Mouse (Mus musculus) testis, postnatal 10 days (tissue): Measurements from ENCODE around the gene ccdc198.
A peak's percentile ranks its signal among the peaks of the same experiment; 100 is the strongest.
"Not testable (repeated sequence)": the region's sequence is repeated elsewhere in the genome, so short reads cannot be mapped to it uniquely, and the experiment has no call there.

Source experiments
- DNase-seq: peaks from one replicate; pipeline ENCODE4 v3.0.0; 2021; ENCODE audit warnings: low spot score

The ccdc198 gene

GRCm38 (mm10) chr14:49245126-49245714 is at the start of gene ccdc198:
TSS of gene ccdc198 (minus strand) at chr14:49245474.
- DNase-seq, result no peak

DNA sequence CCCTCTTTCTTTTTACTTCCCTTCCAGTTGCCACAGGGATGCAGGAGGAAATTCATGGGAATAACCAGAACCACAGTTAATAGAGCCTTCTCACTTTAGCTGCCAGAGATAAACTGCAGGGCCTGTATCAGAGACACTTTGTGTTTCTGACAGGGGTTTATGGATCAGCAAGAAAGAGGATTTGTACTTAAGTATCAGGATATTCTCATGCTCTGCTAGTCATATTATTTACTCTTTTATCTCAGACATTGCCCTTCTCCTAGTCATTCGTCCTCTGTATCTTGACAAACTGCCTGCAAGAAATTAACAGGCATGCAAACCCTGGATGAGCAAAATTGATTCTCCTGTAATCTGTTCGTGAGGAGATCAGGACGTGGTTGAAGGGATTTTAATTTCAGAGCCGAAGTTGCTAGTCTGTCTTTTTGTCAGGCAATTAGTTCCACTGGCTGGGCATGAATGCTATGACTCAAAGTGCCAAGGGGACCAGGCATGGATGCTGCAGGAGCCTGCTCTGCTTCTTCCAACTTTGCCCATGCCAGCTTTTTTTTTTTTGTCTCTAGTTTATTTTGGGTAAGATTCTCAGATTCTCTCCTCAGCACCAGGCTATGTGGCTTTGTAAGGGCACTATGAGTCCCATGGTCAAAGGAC is 48.7 kb upstream of the ccdc198 start:
- no peak for DNase-seq

DNA sequence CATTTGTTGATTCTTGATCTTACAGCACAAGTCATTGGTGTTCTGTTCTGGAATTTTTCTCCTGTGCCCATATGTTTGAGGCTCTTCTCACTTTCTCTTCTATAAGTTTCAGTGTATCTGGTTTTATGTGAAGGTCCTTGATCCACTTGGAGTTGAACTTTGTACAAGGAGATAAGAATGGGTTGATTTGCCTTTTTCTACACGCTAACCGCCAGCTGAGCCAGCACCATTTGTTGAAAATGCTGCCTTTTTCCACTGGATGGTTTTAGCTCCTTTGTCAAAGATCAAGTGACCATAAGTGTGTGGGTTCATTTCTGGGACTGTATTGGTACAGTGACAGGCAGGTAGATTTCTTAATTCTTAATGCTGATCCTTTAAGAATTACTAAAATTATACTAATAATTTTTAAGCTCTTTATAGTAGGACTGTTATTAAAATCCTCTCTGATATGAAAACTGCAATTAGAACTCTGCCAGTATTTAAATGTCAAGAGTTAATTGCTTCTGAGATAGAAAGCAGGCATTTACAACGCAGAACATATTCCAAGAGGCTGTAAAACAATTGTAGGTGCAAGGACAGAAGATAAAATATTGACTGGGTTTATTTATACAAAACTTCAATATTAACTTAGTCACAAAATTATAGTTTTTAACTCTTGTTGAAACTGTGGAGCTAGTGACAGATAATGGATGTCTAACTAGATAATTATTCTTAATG is 44.9 kb upstream of the ccdc198 start:
- DNase-seq, result no peak

DNA sequence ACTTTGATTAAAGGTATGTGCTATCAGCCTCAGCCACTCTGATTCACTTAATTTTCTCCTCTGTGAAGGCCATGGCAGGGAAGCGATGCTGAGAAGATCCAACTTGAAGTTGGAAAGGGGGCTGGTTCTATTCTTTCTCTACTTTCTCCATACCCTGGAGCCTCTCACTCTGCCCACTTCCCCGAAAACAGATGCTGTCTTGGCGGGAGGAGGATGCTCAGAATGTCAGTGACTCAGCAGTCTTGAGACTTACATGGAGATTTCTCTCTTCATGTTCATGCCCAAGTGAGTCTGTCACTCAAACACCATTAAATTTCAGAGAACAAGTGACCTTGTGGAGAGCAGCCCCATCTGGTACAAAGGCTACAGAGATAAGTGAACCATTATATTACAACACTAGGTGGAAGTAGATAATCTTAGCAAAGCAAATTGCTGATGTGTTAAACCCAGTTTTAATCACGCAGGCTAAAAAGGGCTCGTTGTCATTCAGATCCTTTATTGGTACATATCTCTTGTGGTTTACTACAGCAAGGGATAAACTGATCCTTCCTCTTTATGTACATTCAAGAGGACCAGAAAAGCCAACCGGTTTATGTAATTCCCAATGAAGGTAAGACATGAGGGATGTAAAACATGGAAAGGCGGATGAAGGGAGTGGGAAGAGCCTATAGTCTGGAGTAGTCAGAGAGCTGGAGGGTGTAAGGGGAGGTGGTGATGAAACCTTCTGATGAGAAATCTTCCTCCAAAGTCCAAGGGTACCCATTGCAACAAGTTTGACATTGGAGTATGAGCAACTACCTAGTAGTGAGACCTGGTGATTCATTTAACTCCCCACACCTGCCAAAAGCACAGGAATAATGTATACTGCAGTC is 38.7 kb upstream of the ccdc198 start:
- DNase-seq, result no peak

DNA sequence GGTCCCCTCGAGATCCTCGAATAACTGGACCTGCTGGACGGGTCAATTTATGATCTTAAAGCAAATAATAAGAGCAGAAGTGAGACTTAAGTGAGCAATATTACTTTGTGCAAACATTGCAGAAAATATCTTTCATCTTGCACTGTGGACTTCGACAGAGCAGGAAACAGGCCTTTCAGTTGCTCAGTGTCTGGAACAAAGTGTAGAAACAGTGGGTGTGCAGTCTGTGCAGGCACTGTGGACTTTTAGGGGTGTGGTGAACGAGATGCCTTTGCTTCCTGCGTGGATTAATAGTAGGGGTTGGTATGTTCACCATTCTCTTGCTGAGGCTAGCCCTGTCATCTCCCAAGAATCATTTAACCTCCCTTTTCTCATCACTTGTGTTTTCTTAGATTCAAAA is 33.6 kb upstream of the ccdc198 start:
- no peak for DNase-seq

- DNase-seq, result not testable (repeated sequence)
Measured at GRCm38 (mm10) chr14:49278479-49278878, 33.2 kb upstream of the ccdc198 start.

DNA sequence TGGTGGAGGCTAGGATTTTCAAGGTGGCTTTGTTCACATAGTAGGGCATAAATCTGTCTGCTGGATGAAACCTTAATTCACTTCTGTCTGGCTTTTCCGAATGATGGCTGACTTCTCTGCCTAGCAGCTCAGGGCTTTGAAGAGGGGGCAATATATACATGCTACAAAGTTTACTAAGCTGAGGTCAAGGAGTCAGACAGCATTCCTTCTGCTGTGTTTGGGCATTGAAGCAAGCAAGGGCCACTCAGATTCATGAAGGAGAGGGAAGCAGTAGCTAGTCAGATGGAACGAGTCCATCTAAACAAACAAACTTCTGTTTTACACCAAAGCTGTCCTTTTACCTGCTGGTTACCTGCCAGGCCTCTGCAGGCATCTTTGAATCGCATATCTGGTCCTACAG is 32.4 kb upstream of the ccdc198 start:
- DNase-seq, result no peak

GRCm38 (mm10) chr14:49275376-49275775 is 30.1 kb upstream of the ccdc198 start:
- no peak for DNase-seq

- no peak for DNase-seq
Measured at GRCm38 (mm10) chr14:49265286-49266002, 20.2 kb upstream of the ccdc198 start.

- no peak for DNase-seq
Measured at GRCm38 (mm10) chr14:49241522-49241921, 3.8 kb downstream of the ccdc198 start.

DNA sequence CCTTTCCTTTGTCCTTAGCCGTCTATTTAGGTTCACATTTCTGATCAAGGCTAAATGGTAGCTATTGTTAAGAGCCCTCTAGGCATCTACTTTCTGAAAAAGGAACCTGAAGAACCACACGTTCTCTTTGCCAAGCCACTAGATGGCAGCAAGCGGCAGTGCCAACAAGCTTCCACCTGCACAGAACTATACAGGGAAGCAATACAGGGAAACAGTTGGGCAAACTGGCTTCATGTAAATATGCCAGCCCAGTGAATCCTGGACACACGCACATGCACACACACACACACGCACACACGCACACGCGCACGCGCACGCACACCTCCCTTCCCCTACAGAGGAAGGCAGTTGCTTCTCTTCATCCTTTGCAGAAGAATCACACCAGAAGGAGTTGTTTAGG is 7.1 kb downstream of the ccdc198 start:
- peak; percentile 75 for DNase-seq

GRCm38 (mm10) chr14:49234788-49235515 is 10.3 kb downstream of the ccdc198 start:
- peak; percentile 52 for DNase-seq

DNA sequence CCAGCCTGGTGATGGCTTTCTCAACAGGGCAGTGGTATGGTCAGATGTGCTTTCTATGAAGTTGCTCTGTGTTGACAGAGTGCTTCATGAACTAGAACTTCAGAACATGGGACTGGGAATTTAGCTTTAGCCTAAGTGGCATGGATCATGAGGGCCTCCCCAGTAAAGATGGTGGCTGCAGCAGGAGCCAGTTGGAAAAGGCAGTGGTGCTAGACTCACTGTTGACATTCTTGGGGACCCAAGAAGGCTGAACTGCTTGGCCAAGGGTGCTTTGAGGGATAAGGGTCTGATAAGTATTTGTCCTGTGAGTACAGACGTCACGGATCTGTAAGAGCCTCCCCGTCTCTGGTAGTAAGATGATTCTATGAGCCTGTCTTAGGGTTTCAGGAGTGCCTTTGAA is 13.4 kb downstream of the ccdc198 start:
- no peak for DNase-seq

DNA sequence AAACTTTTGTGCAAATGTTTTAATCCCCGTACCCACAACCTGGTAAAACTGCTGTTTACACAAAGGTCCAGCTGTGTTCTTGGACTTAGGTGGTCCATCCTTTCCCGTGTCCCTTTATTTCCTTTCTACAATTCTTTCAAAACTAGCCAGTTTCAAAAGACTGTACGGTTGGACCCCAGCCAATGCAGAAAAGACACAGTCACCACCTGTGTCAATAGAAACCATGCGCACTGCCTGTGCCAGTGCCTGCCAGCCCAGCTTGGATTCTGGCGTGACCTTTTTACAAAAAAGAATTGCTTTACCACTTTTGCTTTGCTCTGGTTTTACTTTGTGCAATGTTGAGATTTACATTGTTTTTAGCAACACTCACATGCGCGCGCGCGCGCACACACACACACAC is 18.3 kb downstream of the ccdc198 start:
- DNase-seq, result no peak

DNA sequence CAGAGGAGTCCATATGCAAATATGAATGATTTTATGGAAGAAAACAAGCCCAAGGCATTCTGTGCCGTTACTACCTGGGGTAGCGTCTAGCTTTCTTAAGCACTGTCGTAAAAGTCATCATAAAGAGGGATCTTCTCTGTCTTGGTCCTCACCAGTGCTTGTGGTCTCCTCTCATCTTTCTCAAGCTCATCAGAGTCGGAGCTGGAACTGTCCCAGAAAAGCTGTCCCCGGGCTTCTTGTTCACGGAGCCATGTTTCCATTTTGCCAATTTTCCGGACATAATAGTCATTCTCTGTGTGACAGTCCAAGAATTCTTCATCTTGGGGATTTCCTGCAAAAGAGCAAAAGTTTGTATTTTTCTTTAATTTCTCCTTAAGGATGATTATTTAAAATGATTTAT is 18.8 kb downstream of the ccdc198 start:
- DNase-seq, result no peak

DNA sequence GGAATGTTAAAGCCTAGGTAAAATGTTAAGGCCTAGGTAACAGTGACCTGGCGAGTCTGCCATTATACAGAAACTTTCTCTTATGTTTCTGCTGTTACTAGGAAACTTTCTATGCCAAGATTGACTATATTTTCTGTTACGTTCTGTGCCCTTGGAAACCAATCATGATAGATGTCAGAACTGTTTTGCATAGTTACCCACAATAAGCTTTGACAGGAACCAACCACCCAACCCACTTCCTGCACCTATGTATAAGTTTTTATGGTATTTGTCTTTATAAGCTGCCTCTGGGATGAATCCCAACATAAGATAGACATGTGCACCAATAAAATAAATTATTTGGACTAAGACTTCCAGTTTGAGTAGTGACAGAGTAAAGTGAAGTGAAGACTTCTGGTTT is 23.5 kb downstream of the ccdc198 start:
- no peak for DNase-seq

DNA sequence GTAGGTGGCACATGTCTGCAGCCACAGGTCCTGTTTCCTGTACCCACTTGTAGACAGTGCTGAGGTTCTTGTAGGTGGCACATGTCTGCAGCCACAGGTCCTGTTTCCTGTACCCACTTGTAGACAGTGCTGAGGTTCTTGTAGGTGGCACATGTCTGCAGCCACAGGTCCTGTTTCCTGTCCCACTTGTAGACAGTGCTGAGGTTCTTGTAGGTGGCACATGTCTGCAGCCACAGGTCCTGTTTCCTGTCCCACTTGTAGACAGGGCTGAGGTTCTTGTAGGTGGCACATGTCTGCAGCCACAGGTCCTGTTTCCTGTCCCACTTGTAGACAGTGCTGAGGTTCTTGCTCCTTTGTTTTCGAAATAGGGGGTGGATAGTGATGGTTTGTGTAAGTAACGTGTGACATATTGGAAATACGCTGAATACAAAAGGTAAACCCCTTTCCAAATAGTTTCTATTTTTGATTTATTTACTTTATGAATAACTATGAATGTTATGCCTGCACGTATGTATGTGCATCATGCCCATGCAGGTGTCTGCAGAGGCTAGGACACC is 25.7 kb downstream of the ccdc198 start:
- not testable (repeated sequence) for DNase-seq

DNA sequence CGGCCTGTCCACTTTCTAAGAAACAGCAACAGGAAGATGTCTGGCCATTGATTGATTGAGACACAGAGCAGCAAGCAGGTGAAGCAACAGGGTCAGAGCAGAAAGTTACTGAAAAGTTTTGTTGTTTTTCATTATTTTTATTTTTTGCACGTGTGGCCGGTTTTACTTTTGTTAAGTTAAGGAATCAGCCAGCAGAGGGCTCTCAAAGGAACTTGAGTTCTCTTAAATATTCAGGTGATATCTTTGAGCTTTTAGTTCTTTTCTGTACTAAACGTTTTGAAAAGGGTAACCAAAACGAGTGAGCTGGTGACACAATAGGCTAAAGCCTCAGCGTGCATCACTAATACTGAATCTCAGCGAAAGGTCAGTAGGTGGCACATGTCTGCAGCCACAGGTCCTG is 26.6 kb downstream of the ccdc198 start:
- DNase-seq, result no peak

DNA sequence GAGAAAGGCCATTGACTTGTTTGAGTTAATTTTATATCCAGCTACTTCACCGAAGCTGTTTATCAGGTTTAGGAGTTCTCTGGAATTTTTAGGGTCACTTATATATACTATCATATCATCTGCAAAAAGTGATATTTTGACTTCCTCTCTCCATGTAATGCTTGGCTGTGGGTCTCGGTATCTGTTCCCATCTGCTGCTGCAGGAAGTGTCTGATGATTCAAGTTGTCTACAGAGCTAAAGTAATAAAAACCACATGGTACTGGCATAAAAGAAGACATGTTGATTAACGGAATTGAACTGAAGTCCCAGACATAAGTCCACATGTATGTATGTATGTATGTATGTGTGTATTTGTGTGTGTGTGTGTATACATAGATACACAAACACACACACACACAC is 35.1 kb downstream of the ccdc198 start:
- not testable (repeated sequence) for DNase-seq

DNA sequence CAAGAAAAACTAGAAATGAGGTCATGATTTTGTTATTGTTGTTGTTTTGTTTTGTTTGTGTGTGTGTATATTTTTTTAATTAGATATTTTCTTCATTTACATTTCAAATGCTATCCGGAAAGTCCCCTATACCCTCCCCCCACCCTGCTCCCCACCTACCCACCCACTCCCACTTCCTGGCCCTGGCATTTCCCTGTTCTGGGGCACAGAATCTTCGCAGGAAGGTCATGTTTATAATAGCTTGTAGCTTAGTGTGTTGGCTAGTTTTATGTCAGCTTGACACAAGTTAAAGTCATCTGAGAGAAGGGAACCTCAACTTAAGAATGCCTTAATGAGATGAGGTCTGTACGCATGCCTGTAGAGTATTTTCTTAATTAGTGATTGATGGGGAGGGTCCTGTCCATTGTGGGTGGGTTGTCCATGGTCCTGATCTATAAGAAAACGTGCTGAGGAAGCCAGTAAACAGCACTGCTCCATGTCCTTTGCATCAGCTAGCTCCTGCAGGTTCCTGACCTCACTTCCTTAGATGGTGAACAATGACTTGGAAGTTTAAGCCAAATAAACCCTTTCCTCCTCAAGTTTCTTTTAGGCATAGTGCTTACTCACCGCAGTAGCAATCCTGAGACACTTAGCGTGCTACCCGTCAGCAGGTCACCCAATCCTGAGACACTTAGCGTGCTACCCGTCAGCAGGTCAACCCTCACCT is 44.0 kb downstream of the ccdc198 start:
- DNase-seq, result no peak
